Mouse (Mus musculus): Measurements from ENCODE around the gene Prkar2a.
"Not testable (repeated sequence)": the region's sequence is repeated elsewhere in the genome, so short reads cannot be mapped to it uniquely, and the experiment has no call there.

Prkar2a gene

GRCm38 (mm10) chr9:108689106-108689505 lies at the start of gene Prkar2a:
TSS of gene Prkar2a (plus strand) at chr9:108689314.
- DNase-seq: no peak

- DNase-seq: no peak
Observed at GRCm38 (mm10) chr9:108639825-108640224, 49.3 kb upstream of the Prkar2a start.

- DNase-seq: peak; percentile 21 to 42
Observed at GRCm38 (mm10) chr9:108648166-108648565, 40.9 kb upstream of the Prkar2a start.

- peak; percentile 94 to 96 for DNase-seq
Observed at GRCm38 (mm10) chr9:108648611-108649560, 40.2 kb upstream of the Prkar2a start, which contains the start of gene Arih2. TSS of gene Arih2 (minus strand) at chr9:108649386.

- DNase-seq: no peak
Observed at GRCm38 (mm10) chr9:108649561-108650440, 39.3 kb upstream of the Prkar2a start.

GRCm38 (mm10) chr9:108654566-108655464 lies 34.3 kb upstream of the Prkar2a start:
- no peak for DNase-seq

- DNase-seq: not testable (repeated sequence)
Observed at GRCm38 (mm10) chr9:108655865-108656264, 33.2 kb upstream of the Prkar2a start.

- DNase-seq: peak; percentile 88 to 94
Observed at GRCm38 (mm10) chr9:108661677-108662612, 27.2 kb upstream of the Prkar2a start, which contains the start of gene Slc25a20. TSS of gene Slc25a20 (plus strand) at chr9:108662088.

GRCm38 (mm10) chr9:108662660-108663059 lies 26.5 kb upstream of the Prkar2a start:
- DNase-seq: no peak

- DNase-seq: peak; percentile 29 to 44
Observed at GRCm38 (mm10) chr9:108669875-108670274, 19.2 kb upstream of the Prkar2a start.

- DNase-seq: peak; percentile 38 to 49
Observed at GRCm38 (mm10) chr9:108673151-108673550, 16.0 kb upstream of the Prkar2a start.

GRCm38 (mm10) chr9:108680026-108680425 lies 9.1 kb upstream of the Prkar2a start:
- no peak for DNase-seq

GRCm38 (mm10) chr9:108686475-108686887 lies 2.6 kb upstream of the Prkar2a start:
- DNase-seq: peak in 1 of 2 experiments; percentile 18

GRCm38 (mm10) chr9:108687181-108687580 lies 1.9 kb upstream of the Prkar2a start:
- no peak for DNase-seq

- no peak for DNase-seq
Observed at GRCm38 (mm10) chr9:108687686-108688085, 1.4 kb upstream of the Prkar2a start.

GRCm38 (mm10) chr9:108688451-108688850 lies 663 bp upstream of the Prkar2a start:
- DNase-seq: no peak

- DNase-seq: no peak
Observed at GRCm38 (mm10) chr9:108689993-108690392, 879 bp downstream of the Prkar2a start.

GRCm38 (mm10) chr9:108690914-108691313 lies 1.8 kb downstream of the Prkar2a start:
- DNase-seq: peak in 1 of 2 experiments; percentile 17

GRCm38 (mm10) chr9:108691371-108691770 lies 2.3 kb downstream of the Prkar2a start:
- DNase-seq: peak in 1 of 2 experiments; percentile 12

GRCm38 (mm10) chr9:108691846-108692225 lies 2.7 kb downstream of the Prkar2a start:
- peak; percentile 91 to 95 for DNase-seq

Data from kidney, postnatal 4 days (tissue).